Mouse (Mus musculus) bone marrow macrophage, adult 2 months (primary cell): ENCODE results near the gene Slc25a17.

ENCODE experiments used
- CTCF ChIP-seq: IDR thresholded peaks from 2 replicates; pipeline ENCODE4 v1.5.1; 2012; ENCODE audit warnings: low read depth, mild to moderate bottlenecking, low read length, moderate library complexity
- POLR2A ChIP-seq: IDR thresholded peaks from 2 replicates; pipeline ENCODE4 v1.6.1; 2012; ENCODE audit warnings: mild to moderate bottlenecking, low read depth, low read length, borderline replicate concordance

GRCm38 (mm10) chr15:81305035-81305434 is 55.6 kb downstream of the Slc25a17 start:
- no peak for TF ChIP-seq CTCF
- TF ChIP-seq POLR2A, result no peak
